Mouse (Mus musculus) kidney, postnatal 0 days (tissue): Measurements from ENCODE around the gene Bri3. TPM values are rescaled to one million over a fixed set of nuclear protein-coding genes. Genes with fewer than 3 reads are reported as not detected.

Experiments used
- ATAC-seq: fragments of 200-750 bp; cut with Nextera tagmentation; replicated peaks from 2 replicates; pipeline ENCODE4 v1.8.0; 2017; ENCODE audit warnings: low read depth, moderate number of reproducible peaks, moderate TSS enrichment, moderate library complexity; ENCODE audit not compliant: low FRiP score
- DNase-seq: peaks from one replicate; pipeline ENCODE4 v3.0.0-alpha.2; 2016; ENCODE audit warnings: low spot score
- H3K27ac ChIP-seq: fragments of 300-500 bp; sonication (generic); 2 replicates; pipeline ENCODE4 v1.5.1; 2014; ENCODE audit warnings: mild to moderate bottlenecking
- H3K27me3 ChIP-seq: fragments of 300-500 bp; sonication (generic); 2 replicates; pipeline ENCODE4 v1.6.1; 2014; ENCODE audit warnings: low read length, mixed read lengths; ENCODE audit not compliant: insufficient read depth
- H3K36me3 ChIP-seq: fragments of 300-500 bp; sonication (generic); 2 replicates; pipeline ENCODE4 v1.6.1; 2014; ENCODE audit warnings: low read length, mixed read lengths; ENCODE audit not compliant: insufficient read depth
- H3K4me1 ChIP-seq: fragments of 300-500 bp; sonication (generic); replicated peaks from 2 replicates; pipeline ENCODE4 v1.6.1; 2014; ENCODE audit warnings: antibody characterized with exemption, low read length, mixed read lengths; ENCODE audit not compliant: insufficient read depth
- H3K4me2 ChIP-seq: fragments of 300-500 bp; sonication (generic); 2 replicates; pipeline ENCODE4 v1.6.1; 2014; ENCODE audit warnings: mild to moderate bottlenecking, low read length, moderate library complexity, mixed read lengths
- H3K4me3 ChIP-seq: fragments of 300-500 bp; sonication (generic); replicated peaks from 2 replicates; pipeline ENCODE4 v1.5.1; 2014; ENCODE audit warnings: low read depth, low read length
- H3K9ac ChIP-seq: fragments of 300-500 bp; sonication (generic); 2 replicates; pipeline ENCODE4 v1.6.1; 2014; ENCODE audit warnings: low read depth, low read length
- H3K9me3 ChIP-seq: fragments of 300-500 bp; sonication (generic); replicated peaks from 2 replicates; pipeline ENCODE4 v1.6.1; 2016; ENCODE audit warnings: low read length, inconsistent platforms, mixed read lengths
- CTCF ChIP-seq: IDR thresholded peaks from 2 replicates; pipeline ENCODE4 v1.5.1; 2016; ENCODE audit warnings: antibody characterized with exemption, low read depth, mild to moderate bottlenecking, moderate library complexity
- WGBS: fragments of 180-500 bp; shearing (Covaris S2); extraction: QIAGEN DNeasy Blood & Tissue Kit; methylation state at CpG from one replicate; pipeline ENCODE4 v1.1.7; 2014; 5-methylcytosine and 5-hydroxymethylcytosine counted together
- polyA plus RNA-seq: library from polyadenylated mRNA; unstranded; fragments of >200 nt; fragmentation: Nextera tagmentation; extraction: Ambion mirVana; gene quantifications from 2 replicates; pipeline ENCODE4 v1.2.1, GENCODE M21; 2015

Gene Bri3
- polyA plus RNA-seq, 1 experiment from 2014 or later, result 224 TPM

GRCm38 (mm10) chr5:144466987-144467386 lies 222.8 kb downstream of the Bri3 start:
- H3K27me3 ChIP-seq, result no peaks in the 10 kb centered on the region
- H3K4me1 ChIP-seq, result no peaks in the 10 kb centered on the region
- H3K36me3 ChIP-seq, result no peaks in the 10 kb centered on the region
- H3K4me3 ChIP-seq, result no peak overlapping the region
- H3K27ac ChIP-seq, result no peak overlapping the region
- 44% methylated on average over 6 of the region's 6 CpGs for WGBS
- no peak overlapping the region for H3K9ac ChIP-seq
- peak; percentile 8 for DNase-seq
- TF ChIP-seq CTCF, result peak; percentile 53
- no peak for ATAC-seq
- H3K4me2 ChIP-seq, result no peak overlapping the region
- no peaks in the 10 kb centered on the region for H3K9me3 ChIP-seq

- TF ChIP-seq CTCF, result no peak
- H3K4me2 ChIP-seq, result no peak overlapping the region
- no peak for DNase-seq
- H3K36me3 ChIP-seq, result no peaks in the 10 kb centered on the region
- no peak overlapping the region for H3K9ac ChIP-seq
- no peaks in the 10 kb centered on the region for H3K4me1 ChIP-seq
- WGBS, result 46% methylated on average over 14 of the region's 14 CpGs
- no peak overlapping the region for H3K27ac ChIP-seq
- H3K9me3 ChIP-seq, result no peaks in the 10 kb centered on the region
- no peaks in the 10 kb centered on the region for H3K27me3 ChIP-seq
- ATAC-seq, result no peak
- no peak overlapping the region for H3K4me3 ChIP-seq
Observed at GRCm38 (mm10) chr5:144473056-144473455, 228.8 kb downstream of the Bri3 start.

- H3K4me1 ChIP-seq, result no peaks in the 10 kb centered on the region
- H3K4me2 ChIP-seq, result no peak overlapping the region
- H3K9ac ChIP-seq, result no peak overlapping the region
- no peaks in the 10 kb centered on the region for H3K9me3 ChIP-seq
- H3K27me3 ChIP-seq, result no peaks in the 10 kb centered on the region
- H3K27ac ChIP-seq, result no peak overlapping the region
- H3K4me3 ChIP-seq, result no peak overlapping the region
- H3K36me3 ChIP-seq, result no peaks in the 10 kb centered on the region
- ATAC-seq (no peak), DNase-seq (peak; percentile 15)
- 34% methylated on average over 8 of the region's 8 CpGs for WGBS
- no peak for TF ChIP-seq CTCF
Observed at GRCm38 (mm10) chr5:144479677-144480171, 235.5 kb downstream of the Bri3 start.

- DNase-seq (peak; percentile 2), ATAC-seq (no peak)
- no peak for TF ChIP-seq CTCF
- no peaks in the 10 kb centered on the region for H3K9me3 ChIP-seq
- no peak overlapping the region for H3K4me3 ChIP-seq
- no peaks in the 10 kb centered on the region for H3K4me1 ChIP-seq
- no peak overlapping the region for H3K9ac ChIP-seq
- H3K27me3 ChIP-seq, result no peaks in the 10 kb centered on the region
- no peak overlapping the region for H3K4me2 ChIP-seq
- 34% methylated on average over 16 of the region's 16 CpGs for WGBS
- no peak overlapping the region for H3K27ac ChIP-seq
- no peaks in the 10 kb centered on the region for H3K36me3 ChIP-seq
Observed at GRCm38 (mm10) chr5:144483659-144484375, 239.6 kb downstream of the Bri3 start.

- Histone ChIP-seq H3K9ac (no peak overlapping the region), H3K4me3 (no peak overlapping the region), H3K9me3 (no peaks in the 10 kb centered on the region), H3K27me3 (no peaks in the 10 kb centered on the region), H3K27ac (no peak overlapping the region), H3K36me3 (no peaks in the 10 kb centered on the region), H3K4me2 (no peak overlapping the region), H3K4me1 (no peaks in the 10 kb centered on the region)
- ATAC-seq (no peak), DNase-seq (peak; percentile 49)
- TF ChIP-seq CTCF, result no peak
- WGBS, result 9% methylated on average over 6 of the region's 6 CpGs
Observed at GRCm38 (mm10) chr5:144491308-144491707, 247.1 kb downstream of the Bri3 start.

Other genes with a start within 250 kb of the Bri3 start
- 78.5 and 78.9 TPM in 2 replicates for gene Ccz1, start 229.6 kb upstream of the Bri3 start, polyA plus RNA-seq
- 4.5 and 5.9 TPM in 2 replicates for gene Ocm, start 217.8 kb upstream of the Bri3 start, polyA plus RNA-seq
- gene Lmtk2, start 144.0 kb upstream of the Bri3 start, polyA plus RNA-seq, result 4.9 and 5.1 TPM in 2 replicates
- 0.54 and 0.60 TPM in 2 replicates for gene Bhlha15, start 54.2 kb upstream of the Bri3 start, polyA plus RNA-seq
- gene Tecpr1, start 20.8 kb upstream of the Bri3 start, polyA plus RNA-seq, result 15.3 and 17.4 TPM in 2 replicates
- 14.0 and 14.9 TPM in 2 replicates for gene Baiap2l1, start 113.7 kb downstream of the Bri3 start, polyA plus RNA-seq